Mouse (Mus musculus) olfactory bulb, adult 2 months (tissue): Measurements from ENCODE around the gene Fggy.

Experiments
- CTCF ChIP-seq: fragments of 200-500 bp; IDR thresholded peaks from 2 replicates; pipeline ENCODE4 v1.5.1; 2012; ENCODE audit warnings: low read depth, mild to moderate bottlenecking, low read length, moderate library complexity; ENCODE audit not compliant: insufficient read depth
- POLR2A ChIP-seq: fragments of 200-500 bp; IDR thresholded peaks from 2 replicates; pipeline ENCODE4 v1.6.1; 2012; ENCODE audit warnings: mild to moderate bottlenecking, low read depth, low read length, moderate library complexity; ENCODE audit not compliant: insufficient read depth

DNA sequence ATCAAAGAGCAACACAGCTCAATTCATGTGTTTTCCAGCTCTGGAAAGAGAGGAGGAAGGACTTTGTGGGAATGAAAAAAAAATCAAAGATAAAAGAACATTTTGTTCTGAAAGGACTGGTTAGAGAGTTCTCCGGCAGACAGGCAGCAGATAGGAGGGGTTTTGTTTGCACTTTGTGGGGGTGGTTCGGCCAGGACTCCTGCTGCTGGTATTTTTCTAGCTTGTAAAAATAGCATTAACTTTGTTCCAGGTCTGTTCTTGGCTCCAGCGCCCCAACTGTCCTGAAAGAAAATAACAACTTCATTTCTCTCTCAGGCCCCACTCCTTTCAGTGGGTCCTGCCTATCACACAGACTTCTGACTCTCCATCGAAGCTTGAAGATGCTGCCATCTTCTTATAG, 185.7 kb downstream of the Fggy start:
- TF ChIP-seq CTCF (no peak), POLR2A (no peak)
